Mouse (Mus musculus): Measurements from ENCODE around the gene Ppp1r9a.

- TF ChIP-seq POLR2A (IDR thresholded peaks at IDR 0.05; ENCODE audit: extremely low read depth, insufficient read depth, low read length) = no peak
- no peak for TF ChIP-seq CTCF (IDR thresholded peaks at IDR 0.05; ENCODE audit: extremely low read depth, insufficient read depth, low read length)
Observed at GRCm38 (mm10) chr6:4910042-4910634, 7.4 kb downstream of the Ppp1r9a start.

Measured in cortical plate, adult 2 months (tissue).